Comparison of ENCODE assay signal across 34 mouse cellular contexts in genomic region chr14:59009534-59009933, GRCm38 (mm10).
"Had no signal": no experiment of that assay in that cellular context is flagged by ENCODE, and none has a peak within 500 bp of the region (broad histone marks: within the 10 kb centered on the region; RNA-seq: fewer than 3 reads in every experiment).

No protein-coding gene starts in this region.

- ATAC-seq: hindbrain, embryonic 16.5 days; hindbrain, postnatal 0 days; inflammation-experienced regulatory T-cells, adult 6 months; intestine, embryonic 15.5 days; intestine, embryonic 16.5 days had no signal

- H3K4me2 ChIP-seq: heart, embryonic 11.5 days; heart, embryonic 12.5 days; heart, embryonic 13.5 days; heart, embryonic 15.5 days; hindbrain, embryonic 12.5 days; hindbrain, embryonic 13.5 days; hindbrain, embryonic 14.5 days; hindbrain, embryonic 15.5 days; intestine, embryonic 15.5 days; kidney, embryonic 15.5 days had no signal

- H3K9me3 ChIP-seq: heart, embryonic 12.5 days; heart, embryonic 13.5 days; heart, embryonic 15.5 days; hindbrain, embryonic 10.5 days; hindbrain, embryonic 12.5 days; hindbrain, embryonic 13.5 days; hindbrain, embryonic 15.5 days; intestine, embryonic 15.5 days; kidney, embryonic 15.5 days had no signal

- H3K27me3 ChIP-seq: heart, embryonic 12.5 days; heart, embryonic 13.5 days; heart, embryonic 15.5 days; hindbrain, embryonic 12.5 days; hindbrain, embryonic 13.5 days; hindbrain, embryonic 15.5 days; intestine, embryonic 15.5 days; kidney, embryonic 15.5 days had no signal

- DNase-seq: heart, postnatal 10 days; heart, postnatal 14 days; heart, postnatal 36 days; heart, postnatal 4 days; kidney, adult 11 months; kidney, adult 18-20 months; kidney, adult 2 months; kidney, adult 8-10 months; kidney, adult 9 months; kidney, postnatal 10 days; kidney, postnatal 14 days; kidney, postnatal 25 days; kidney, postnatal 36 days; kidney, postnatal 4 days; layer of hippocampus, adult 9-11 months; layer of hippocampus, postnatal 36 days had no signal

- H3K9ac ChIP-seq: heart, embryonic 12.5 days; heart, embryonic 13.5 days; heart, embryonic 15.5 days; hindbrain, embryonic 12.5 days; hindbrain, embryonic 13.5 days; hindbrain, embryonic 14.5 days; hindbrain, embryonic 15.5 days; intestine, embryonic 15.5 days; kidney, embryonic 15.5 days had no signal

- H3K27ac ChIP-seq: heart, embryonic 13.5 days; heart, embryonic 15.5 days; hindbrain, embryonic 10.5 days; hindbrain, embryonic 12.5 days; hindbrain, embryonic 13.5 days; hindbrain, embryonic 14.5 days; hindbrain, embryonic 15.5 days; hindbrain, postnatal 0 days; intestine, embryonic 15.5 days; kidney, embryonic 15.5 days; kidney, postnatal 0 days; layer of hippocampus, adult 2 months; left cerebral cortex, adult 2 months had no signal

- H3K36me3 ChIP-seq: heart, embryonic 12.5 days; heart, embryonic 13.5 days; heart, embryonic 15.5 days; hindbrain, embryonic 10.5 days; hindbrain, embryonic 12.5 days; hindbrain, embryonic 13.5 days; hindbrain, embryonic 15.5 days; intestine, embryonic 15.5 days; kidney, embryonic 15.5 days had no signal

- H3K4me3 ChIP-seq: heart, embryonic 12.5 days; heart, embryonic 13.5 days; heart, embryonic 15.5 days; hindbrain, embryonic 10.5 days; hindbrain, embryonic 12.5 days; hindbrain, embryonic 13.5 days; hindbrain, embryonic 15.5 days; intestine, embryonic 15.5 days; kidney, embryonic 15.5 days; layer of hippocampus, adult 2 months; left cerebral cortex, adult 2 months had no signal

- H3K4me1 ChIP-seq: heart, embryonic 12.5 days; heart, embryonic 13.5 days; heart, embryonic 15.5 days; hindbrain, embryonic 10.5 days; hindbrain, embryonic 12.5 days; hindbrain, embryonic 13.5 days; hindbrain, embryonic 15.5 days; intestine, embryonic 15.5 days; kidney, embryonic 15.5 days had no signal
